Mouse (Mus musculus) ES-Bruce4 (cell line): ENCODE measurements around the gene Ahdc1.

ENCODE experiments used
- CTCF ChIP-seq: IDR thresholded peaks from one replicate; pipeline ENCODE4 v1.8.1; 2011; ENCODE audit warnings: low read depth, low read length
- EP300 ChIP-seq: IDR thresholded peaks from 2 replicates; pipeline ENCODE4 v1.6.1; 2011; ENCODE audit warnings: low read depth, low read length; ENCODE audit not compliant: insufficient read depth

GRCm38 (mm10) chr4:132982999-132983398, 28.1 kb upstream of the Ahdc1 start:
- TF ChIP-seq EP300 (0 out of 2 replicates have a peak, but pooled peaks have one; percentile 47), CTCF (no peak)
